Mouse (Mus musculus) intestine, embryonic 15.5 days (tissue): ENCODE measurements around the gene Palld. TPM values are rescaled to one million over a fixed set of nuclear protein-coding genes. Genes with fewer than 3 reads are reported as not detected.

Experiments
- ATAC-seq: fragments of 200-750 bp; cut with Nextera tagmentation; 2 replicates; pipeline ENCODE4 v1.8.0; 2017; ENCODE audit warnings: moderate TSS enrichment, moderate library complexity
- H3K27ac ChIP-seq: fragments of 300-500 bp; sonication (generic); 2 replicates; pipeline ENCODE4 v1.5.1; 2015; ENCODE audit warnings: mild to moderate bottlenecking, inconsistent platforms
- H3K27me3 ChIP-seq: fragments of 300-500 bp; sonication (generic); replicated peaks from 2 replicates; pipeline ENCODE4 v1.6.1; 2015; ENCODE audit warnings: inconsistent platforms
- H3K36me3 ChIP-seq: fragments of 300-500 bp; sonication (generic); 2 replicates; pipeline ENCODE4 v1.6.1; 2015; ENCODE audit warnings: inconsistent platforms
- H3K4me1 ChIP-seq: fragments of 300-500 bp; sonication (generic); replicated peaks from 2 replicates; pipeline ENCODE4 v1.6.1; 2015; ENCODE audit warnings: inconsistent platforms
- H3K4me2 ChIP-seq: fragments of 300-500 bp; sonication (generic); replicated peaks from 2 replicates; pipeline ENCODE4 v1.6.1; 2015; ENCODE audit warnings: mild to moderate bottlenecking, inconsistent platforms
- H3K4me3 ChIP-seq: fragments of 300-500 bp; sonication (generic); replicated peaks from 2 replicates; pipeline ENCODE4 v1.5.1; 2015; ENCODE audit warnings: inconsistent platforms
- H3K9ac ChIP-seq: fragments of 300-500 bp; sonication (generic); 2 replicates; pipeline ENCODE4 v1.6.1; 2015; ENCODE audit warnings: inconsistent platforms
- H3K9me3 ChIP-seq: fragments of 300-500 bp; sonication (generic); 2 replicates; pipeline ENCODE4 v1.6.1; 2016; ENCODE audit warnings: inconsistent platforms
- WGBS: fragments of 180-500 bp; shearing (Covaris S2); methylation state at CpG from one replicate; pipeline ENCODE4 v1.1.7; 2015; 5-methylcytosine and 5-hydroxymethylcytosine counted together
- polyA plus RNA-seq: library from polyadenylated mRNA; unstranded; fragments of >200 nt; fragmentation: Nextera tagmentation; extraction: Ambion mirVana; gene quantifications from 2 replicates; pipeline ENCODE4 v1.2.1, GENCODE M21; 2015

Palld gene
- polyA plus RNA-seq: 76.0 and 81.9 TPM in 2 replicates

- no peak for ATAC-seq
- H3K9me3 ChIP-seq: no peaks in the 10 kb centered on the region
- H3K4me1 ChIP-seq: no peaks in the 10 kb centered on the region
- H3K4me2 ChIP-seq: no peak within 1 kb of the TSS
- H3K27me3 ChIP-seq: no peaks in the 10 kb centered on the region
- no peak within 1 kb of the TSS for H3K9ac ChIP-seq
- H3K4me3 ChIP-seq: no peak within 1 kb of the TSS
- no peaks in the 10 kb centered on the region for H3K36me3 ChIP-seq
- 89% methylated on average over 5 of the region's 5 CpGs for WGBS
- no peak within 1 kb of the TSS for H3K27ac ChIP-seq
Observed at GRCm38 (mm10) chr8:61902521-61902920, at the start of gene Palld. Palld (minus strand) TSS chr8:61902690.

GRCm38 (mm10) chr8:61937576-61937975 is 35.1 kb upstream of the Palld start:
- WGBS: 77% methylated on average over 2 of the region's 2 CpGs
- H3K9ac ChIP-seq: no peak overlapping the region
- no peak overlapping the region for H3K27ac ChIP-seq
- H3K4me3 ChIP-seq: no peak overlapping the region
- H3K27me3 ChIP-seq: no peaks in the 10 kb centered on the region
- no peak overlapping the region for H3K4me2 ChIP-seq
- no peak for ATAC-seq
- H3K4me1 ChIP-seq: no peaks in the 10 kb centered on the region
- no peaks in the 10 kb centered on the region for H3K36me3 ChIP-seq
- no peaks in the 10 kb centered on the region for H3K9me3 ChIP-seq

- Histone ChIP-seq H3K4me3 (no peak overlapping the region), H3K9ac (no peak overlapping the region), H3K4me2 (no peak overlapping the region), H3K27me3 (no peaks in the 10 kb centered on the region), H3K4me1 (0 out of 2 replicates have a peak, but pooled peaks cover 2% of the 10 kb centered on the region), H3K27ac (no peak overlapping the region), H3K36me3 (no peaks in the 10 kb centered on the region), H3K9me3 (no peaks in the 10 kb centered on the region)
- ATAC-seq: no peak
- 14% methylated on average over 2 of the region's 2 CpGs for WGBS
Observed at GRCm38 (mm10) chr8:61933243-61933642, 30.8 kb upstream of the Palld start.

GRCm38 (mm10) chr8:61927777-61928494 is 25.4 kb upstream of the Palld start, which contains the start of gene Ddx60:
Ddx60 (plus strand) TSS chr8:61928087.
- Histone ChIP-seq H3K27me3 (no peaks in the 10 kb centered on the region), H3K9me3 (no peaks in the 10 kb centered on the region), H3K36me3 (no peaks in the 10 kb centered on the region), H3K4me3 (peak within 1 kb of the TSS; percentile 54), H3K4me2 (peak within 1 kb of the TSS; percentile 87), H3K4me1 (0 out of 2 replicates have a peak, but pooled peaks cover 5% of the 10 kb centered on the region), H3K27ac (0 out of 2 replicates have a peak within 1 kb of the TSS, but pooled peaks have one; percentile 22), H3K9ac (peak within 1 kb of the TSS; percentile 56)
- ATAC-seq: peak; percentile 78
- 8% methylated on average over 22 of the region's 22 CpGs for WGBS

GRCm38 (mm10) chr8:61924518-61924917 is 22.0 kb upstream of the Palld start:
- Histone ChIP-seq H3K27me3 (no peaks in the 10 kb centered on the region), H3K4me3 (no peak overlapping the region), H3K4me1 (0 out of 2 replicates have a peak, but pooled peaks cover 5% of the 10 kb centered on the region), H3K4me2 (no peak overlapping the region), H3K9me3 (no peaks in the 10 kb centered on the region), H3K27ac (no peak overlapping the region), H3K36me3 (no peaks in the 10 kb centered on the region), H3K9ac (no peak overlapping the region)
- ATAC-seq: peak; percentile 60
- 51% methylated on average over 1 of the region's 1 CpGs for WGBS

- H3K4me1 ChIP-seq: no peaks in the 10 kb centered on the region
- ATAC-seq: no peak
- no peaks in the 10 kb centered on the region for H3K9me3 ChIP-seq
- 68% methylated on average over 10 of the region's 10 CpGs for WGBS
- no peak overlapping the region for H3K27ac ChIP-seq
- no peak overlapping the region for H3K4me2 ChIP-seq
- no peak overlapping the region for H3K9ac ChIP-seq
- no peaks in the 10 kb centered on the region for H3K36me3 ChIP-seq
- H3K27me3 ChIP-seq: no peaks in the 10 kb centered on the region
- H3K4me3 ChIP-seq: no peak overlapping the region
Observed at GRCm38 (mm10) chr8:61921454-61922054, 19.1 kb upstream of the Palld start.

- Histone ChIP-seq H3K36me3 (no peaks in the 10 kb centered on the region), H3K27me3 (no peaks in the 10 kb centered on the region), H3K4me1 (no peaks in the 10 kb centered on the region), H3K4me3 (no peak overlapping the region), H3K4me2 (no peak overlapping the region), H3K27ac (no peak overlapping the region), H3K9ac (no peak overlapping the region), H3K9me3 (no peaks in the 10 kb centered on the region)
- 59% methylated on average over 7 of the region's 7 CpGs for WGBS
- ATAC-seq: no peak
Observed at GRCm38 (mm10) chr8:61920389-61920788, 17.9 kb upstream of the Palld start.

- no peak for ATAC-seq
- Histone ChIP-seq H3K4me2 (no peak overlapping the region), H3K36me3 (no peaks in the 10 kb centered on the region), H3K9me3 (no peaks in the 10 kb centered on the region), H3K9ac (no peak overlapping the region), H3K27me3 (no peaks in the 10 kb centered on the region), H3K27ac (no peak overlapping the region), H3K4me3 (no peak overlapping the region), H3K4me1 (no peaks in the 10 kb centered on the region)
- WGBS: 87% methylated on average over 2 of the region's 2 CpGs
Observed at GRCm38 (mm10) chr8:61919145-61919788, 16.8 kb upstream of the Palld start.

GRCm38 (mm10) chr8:61917287-61917686 is 14.8 kb upstream of the Palld start:
- Histone ChIP-seq H3K9me3 (no peaks in the 10 kb centered on the region), H3K36me3 (no peaks in the 10 kb centered on the region), H3K4me2 (no peak overlapping the region), H3K27me3 (no peaks in the 10 kb centered on the region), H3K9ac (no peak overlapping the region), H3K4me1 (no peaks in the 10 kb centered on the region), H3K4me3 (no peak overlapping the region), H3K27ac (no peak overlapping the region)
- ATAC-seq: no peak
- 63% methylated on average over 4 of the region's 4 CpGs for WGBS

- no peak overlapping the region for H3K27ac ChIP-seq
- H3K27me3 ChIP-seq: no peaks in the 10 kb centered on the region
- 63% methylated on average over 9 of the region's 9 CpGs for WGBS
- no peak for ATAC-seq
- no peak overlapping the region for H3K4me2 ChIP-seq
- H3K36me3 ChIP-seq: no peaks in the 10 kb centered on the region
- no peaks in the 10 kb centered on the region for H3K4me1 ChIP-seq
- H3K4me3 ChIP-seq: no peak overlapping the region
- H3K9me3 ChIP-seq: no peaks in the 10 kb centered on the region
- no peak overlapping the region for H3K9ac ChIP-seq
Observed at GRCm38 (mm10) chr8:61913957-61914356, 11.5 kb upstream of the Palld start.

- WGBS: 94% methylated on average over 5 of the region's 5 CpGs
- Histone ChIP-seq H3K4me1 (0 out of 2 replicates have a peak, but pooled peaks cover 5% of the 10 kb centered on the region), H3K4me2 (no peak overlapping the region), H3K27me3 (no peaks in the 10 kb centered on the region), H3K27ac (no peak overlapping the region), H3K36me3 (no peaks in the 10 kb centered on the region), H3K4me3 (no peak overlapping the region), H3K9me3 (no peaks in the 10 kb centered on the region), H3K9ac (no peak overlapping the region)
- ATAC-seq: no peak
Observed at GRCm38 (mm10) chr8:61912817-61913216, 10.3 kb upstream of the Palld start.

GRCm38 (mm10) chr8:61909313-61909712 is 6.8 kb upstream of the Palld start:
- ATAC-seq: peak; percentile 91
- 75% methylated on average over 3 of the region's 3 CpGs for WGBS

More at GRCm38 (mm10) chr8:61909313-61909712, 6.8 kb upstream of the Palld start:
- Histone ChIP-seq H3K36me3 (no peaks in the 10 kb centered on the region), H3K4me3 (no peak overlapping the region), H3K9ac (no peak overlapping the region), H3K4me2 (no peak overlapping the region), H3K9me3 (no peaks in the 10 kb centered on the region), H3K4me1 (0 out of 2 replicates have a peak, but pooled peaks cover 5% of the 10 kb centered on the region), H3K27me3 (no peaks in the 10 kb centered on the region), H3K27ac (no peak overlapping the region)
